Mouse (Mus musculus) bone marrow macrophage, adult 2 months (primary cell): ENCODE data around the gene Kif21a.

ENCODE experiments used
- CTCF ChIP-seq: IDR thresholded peaks from 2 replicates; pipeline ENCODE4 v1.5.1; 2012; ENCODE audit warnings: low read depth, mild to moderate bottlenecking, low read length, moderate library complexity
- POLR2A ChIP-seq: IDR thresholded peaks from 2 replicates; pipeline ENCODE4 v1.6.1; 2012; ENCODE audit warnings: mild to moderate bottlenecking, low read depth, low read length, borderline replicate concordance

DNA sequence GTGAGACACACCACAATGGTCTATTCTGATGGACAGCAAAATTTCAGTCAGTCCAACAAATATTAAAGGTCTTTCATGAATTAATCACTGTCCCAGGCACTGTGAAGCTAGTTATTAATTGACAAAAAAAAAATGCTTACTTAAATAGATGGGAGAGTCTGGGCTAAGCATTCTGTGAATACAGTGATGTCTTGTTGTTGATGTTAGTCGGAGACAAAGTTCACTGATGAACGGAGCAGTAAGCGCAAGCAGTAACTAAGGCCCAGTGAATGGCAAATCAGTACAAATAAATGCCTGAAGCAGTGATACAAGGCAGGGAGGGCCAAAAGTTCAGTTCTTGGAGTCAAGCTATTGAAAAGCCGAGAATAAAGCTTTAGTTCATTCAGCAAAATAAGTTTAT, 15.7 kb downstream of the Kif21a start:
- TF ChIP-seq POLR2A (no peak), CTCF (no peak)
